Mouse (Mus musculus) ovary, adult 2 months (tissue): ENCODE results near the gene Ccdc153. TPM values are rescaled to one million over a fixed set of nuclear protein-coding genes. Genes with fewer than 3 reads are reported as not detected.

Experiments
- polyA plus RNA-seq: library from polyadenylated mRNA; depleted of rRNA; stranded (reverse); fragments of >200 nt; gene quantifications from 2 replicates; pipeline ENCODE4 v1.2.3, GENCODE M21; 2012; rRNA removed

Gene Ccdc153
- polyA plus RNA-seq: 19.7 and 22.5 TPM in 2 replicates

DNA sequence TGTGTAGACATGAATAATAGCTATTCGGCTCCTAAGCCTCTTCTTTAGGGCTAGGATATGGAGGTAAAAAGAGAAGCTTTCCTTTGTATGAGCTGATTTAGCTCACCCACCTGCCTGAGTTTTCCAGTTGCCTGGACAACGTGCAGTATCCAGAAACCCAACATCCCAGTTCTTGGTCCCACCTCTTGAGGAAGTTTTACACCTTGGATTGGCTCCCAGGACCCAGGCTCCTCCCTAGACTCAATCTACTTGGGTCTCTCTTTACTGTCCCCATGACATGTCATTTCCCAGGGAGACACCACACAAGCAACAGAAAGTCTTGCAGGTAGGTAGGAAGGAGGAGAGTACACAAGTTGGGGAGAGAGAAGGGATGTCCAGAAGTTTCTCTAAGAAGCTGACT, at the start of gene Ccdc153:
TSS of gene Ccdc153 (plus strand) at position 278 of the 400 bp plus-strand sequence.

DNA sequence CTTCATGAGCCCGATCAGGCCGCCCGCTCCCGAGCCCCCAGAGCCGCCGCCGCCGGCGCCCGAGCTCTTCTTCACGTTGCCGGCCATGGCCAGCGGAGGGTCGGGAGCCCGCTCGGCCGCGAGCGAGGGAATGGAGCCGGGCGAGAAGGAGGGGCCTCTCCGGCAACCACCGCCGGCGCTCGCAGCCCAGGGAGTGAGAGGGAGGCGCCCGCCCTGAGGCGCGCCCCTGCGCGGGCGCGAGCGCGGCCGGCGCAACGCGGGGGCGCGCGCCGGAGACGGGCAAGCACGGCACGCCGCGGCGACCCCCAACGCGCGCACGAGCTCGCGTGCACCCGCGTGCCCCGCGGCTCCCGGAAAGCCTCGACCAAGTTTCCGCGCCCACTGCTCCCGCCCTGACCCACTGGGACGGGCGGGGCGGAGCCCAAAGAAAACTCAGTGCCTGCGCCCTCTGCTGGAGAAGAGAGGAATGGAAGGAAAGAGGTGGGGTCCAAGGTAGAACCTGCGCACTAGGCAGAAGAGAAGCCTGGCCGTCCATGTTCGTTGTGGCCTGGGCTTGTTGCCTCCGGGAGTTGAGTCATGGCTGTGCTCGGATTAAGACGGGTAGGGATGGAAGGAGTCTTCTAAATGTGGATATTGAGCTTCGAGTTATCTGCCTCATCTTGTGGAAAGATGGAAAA, 6.5 kb upstream of the Ccdc153 start, which contains the start of gene Cbl:
TSS of gene Cbl (minus strand) at position 248 of the 677 bp plus-strand sequence.

DNA sequence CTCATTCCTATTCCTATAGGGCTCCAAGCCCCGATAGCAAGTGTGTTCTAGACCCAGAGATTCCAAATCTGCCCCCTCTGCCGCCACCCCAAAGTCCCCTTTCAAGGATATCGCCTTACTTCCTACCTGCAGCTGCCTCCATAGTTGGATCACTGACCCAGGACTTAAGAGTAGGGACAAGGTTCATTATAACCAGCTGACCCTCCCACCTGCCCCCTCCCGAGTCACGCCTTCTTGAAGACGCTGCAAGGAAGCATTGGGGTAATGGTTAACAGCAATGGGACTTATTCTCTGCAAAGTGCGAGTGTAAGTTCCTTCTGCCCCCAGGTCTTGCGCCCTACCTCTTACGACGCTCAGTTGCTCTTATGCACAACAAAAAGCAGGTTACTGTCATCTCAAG, 10.8 kb downstream of the Ccdc153 start, which contains the start of gene Pdzd3:
TSS of gene Pdzd3 (minus strand) at position 158 of the 400 bp plus-strand sequence.

DNA sequence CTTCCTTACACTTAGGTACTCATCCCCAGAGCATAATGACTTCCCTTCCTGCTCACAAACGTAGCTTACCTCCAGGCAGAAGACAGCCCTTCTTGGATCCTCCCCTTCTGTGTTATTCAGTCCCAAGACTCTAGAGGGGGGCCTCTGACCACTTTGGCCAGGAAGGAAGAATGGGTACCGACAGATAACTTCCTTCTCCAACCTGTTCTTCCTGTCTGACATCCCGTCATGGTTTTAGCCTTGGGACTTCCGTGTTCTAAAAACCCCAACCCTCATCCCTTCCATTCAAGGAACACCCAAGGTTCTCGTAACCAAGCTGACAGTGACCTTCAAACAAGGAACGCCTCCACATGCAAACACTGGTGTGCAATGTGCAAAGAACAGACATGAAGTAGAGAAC, 28.0 kb downstream of the Ccdc153 start, which contains the start of gene Nlrx1:
TSS of gene Nlrx1 (minus strand) at position 168 of the 400 bp plus-strand sequence.

DNA sequence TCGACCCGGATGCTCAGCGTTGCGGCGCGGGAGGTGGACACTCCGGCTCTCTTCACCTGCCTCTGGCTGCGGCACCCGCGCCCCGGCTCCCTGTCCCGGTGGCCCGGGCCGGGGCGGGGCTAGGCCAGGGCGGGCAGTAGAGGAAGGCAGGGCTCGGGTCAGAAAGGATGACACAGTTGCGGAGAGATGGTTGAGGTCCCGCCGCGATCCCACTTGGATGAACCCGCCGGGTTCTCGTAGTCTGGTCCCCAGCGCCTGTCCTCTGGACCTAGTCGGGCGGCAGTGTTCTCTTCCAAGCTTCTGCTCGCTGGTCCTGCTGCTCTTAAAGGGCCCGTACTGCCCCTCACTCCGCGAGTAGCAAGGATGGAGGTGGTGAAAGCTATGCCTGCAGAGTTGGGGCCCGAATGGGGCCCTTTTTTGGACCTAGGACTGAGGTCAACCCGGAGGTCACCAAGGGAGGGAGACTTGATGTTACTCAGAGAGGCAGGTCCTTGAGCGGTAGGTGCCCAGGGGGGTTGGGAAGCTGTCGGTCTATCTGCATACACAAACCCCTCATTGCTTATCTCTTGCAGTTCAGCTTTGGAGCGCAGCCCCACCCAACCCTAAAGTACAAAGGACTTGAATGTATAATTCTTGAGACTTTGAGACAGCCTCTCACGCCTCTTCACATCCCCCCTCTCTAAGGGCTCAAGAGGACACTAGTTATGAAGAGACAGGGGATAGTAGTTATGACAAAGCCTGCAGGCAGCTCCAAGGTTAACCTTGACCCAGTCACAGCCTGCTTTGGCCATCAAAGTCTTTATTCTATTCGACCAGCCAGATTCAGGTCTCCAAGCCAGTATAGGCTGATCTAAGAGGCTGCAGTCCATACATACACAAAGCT, 47.8 kb downstream of the Ccdc153 start, which contains the start of gene Abcg4:
TSS of gene Abcg4 (minus strand) at position 540 of the 883 bp plus-strand sequence.

Other genes with a start within 250 kb of the Ccdc153 start
- 61.5 and 73.5 TPM in 2 replicates for gene Thy1, start 197.3 kb upstream of the Ccdc153 start, polyA plus RNA-seq
- 11.5 and 14.5 TPM in 2 replicates for gene Usp2, start 173.7 kb upstream of the Ccdc153 start, polyA plus RNA-seq
- 1.8 and 1.9 TPM in 2 replicates for gene Mfrp, start 138.9 kb upstream of the Ccdc153 start, polyA plus RNA-seq
- 26.9 and 30.1 TPM in 2 replicates for gene C1qtnf5, start 133.4 kb upstream of the Ccdc153 start, polyA plus RNA-seq
- gene Gm49380, start 127.2 kb upstream of the Ccdc153 start, polyA plus RNA-seq: 0.50 and 0.68 TPM in 2 replicates
- 71.8 and 72.0 TPM in 2 replicates for gene Rnf26, start 127.2 kb upstream of the Ccdc153 start, polyA plus RNA-seq
- gene Mcam, start 106.2 kb upstream of the Ccdc153 start, polyA plus RNA-seq: 112 and 143 TPM in 2 replicates
- 7.6 and 7.7 TPM in 2 replicates for gene Cbl, start 6.6 kb upstream of the Ccdc153 start, polyA plus RNA-seq
- 0.10 and 0.24 TPM in 2 replicates for gene Pdzd3, start 10.8 kb downstream of the Ccdc153 start, polyA plus RNA-seq
- 18.5 and 18.9 TPM in 2 replicates for gene Nlrx1, start 27.9 kb downstream of the Ccdc153 start, polyA plus RNA-seq
- gene Abcg4, start 47.9 kb downstream of the Ccdc153 start, polyA plus RNA-seq: 25.8 and 35.0 TPM in 2 replicates
- gene Hinfp, start 65.0 kb downstream of the Ccdc153 start, polyA plus RNA-seq: 26.3 and 36.2 TPM in 2 replicates
- 57.1 and 60.9 TPM in 2 replicates for gene C2cd2l, start 79.6 kb downstream of the Ccdc153 start, polyA plus RNA-seq
- gene Dpagt1, start 85.3 kb downstream of the Ccdc153 start, polyA plus RNA-seq: 74.2 and 75.2 TPM in 2 replicates
- 313 and 370 TPM in 2 replicates for gene H2afx, start 94.0 kb downstream of the Ccdc153 start, polyA plus RNA-seq
- 84.2 and 85.4 TPM in 2 replicates for gene Hmbs, start 103.6 kb downstream of the Ccdc153 start, polyA plus RNA-seq
- gene Vps11, start 121.0 kb downstream of the Ccdc153 start, polyA plus RNA-seq: 28.5 and 31.4 TPM in 2 replicates
- 133 and 139 TPM in 2 replicates for gene Hyou1, start 138.8 kb downstream of the Ccdc153 start, polyA plus RNA-seq
- 20.4 and 23.3 TPM in 2 replicates for gene Slc37a4, start 156.2 kb downstream of the Ccdc153 start, polyA plus RNA-seq
- gene Rps25, start 166.5 kb downstream of the Ccdc153 start, polyA plus RNA-seq: 70.5 and 98.9 TPM in 2 replicates
- 42.0 and 46.1 TPM in 2 replicates for gene Trappc4, start 166.9 kb downstream of the Ccdc153 start, polyA plus RNA-seq
- gene Ccdc84, start 177.9 kb downstream of the Ccdc153 start, polyA plus RNA-seq: 23.6 and 25.2 TPM in 2 replicates
- gene Foxr1, start 200.5 kb downstream of the Ccdc153 start, polyA plus RNA-seq: 1.7 and 1.8 TPM in 2 replicates
- 0.29 and 0.55 TPM in 2 replicates for gene Upk2, start 214.3 kb downstream of the Ccdc153 start, polyA plus RNA-seq
- gene Bcl9l, start 242.1 kb downstream of the Ccdc153 start, polyA plus RNA-seq: 60.2 and 63.2 TPM in 2 replicates